Comparison of ENCODE assay signal across 15 mouse cellular contexts in the genomic region with DNA sequence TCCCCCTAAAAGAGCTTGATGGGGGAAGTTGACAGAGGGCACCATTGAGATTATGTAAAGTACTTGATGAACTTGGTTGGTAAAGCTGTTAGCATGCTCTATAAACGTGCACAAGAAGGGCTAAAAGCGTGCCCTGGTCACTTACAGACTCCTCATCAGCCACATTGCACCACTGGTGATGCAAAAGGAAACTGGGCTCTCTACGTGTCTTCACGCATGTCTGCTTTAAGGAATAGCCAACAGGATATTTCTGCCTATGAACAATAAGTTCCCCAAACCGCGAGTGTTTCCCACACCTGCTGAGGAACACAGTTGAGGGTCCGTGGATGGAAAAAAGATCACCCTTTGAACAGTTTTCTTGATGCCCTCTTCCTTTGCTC. TPM values are rescaled to one million over a fixed set of nuclear protein-coding genes. Genes with fewer than 3 reads are reported as not detected.
DNase-seq lines count a peak whose midpoint lies in the region; ATAC-seq and TF ChIP-seq lines count a peak whose summit lies in the region.
"Had no signal": no experiment of that assay in that cellular context is flagged by ENCODE, and none has a peak within 500 bp of the region (broad histone marks: within the 10 kb centered on the region; RNA-seq: fewer than 3 reads in every experiment).

No protein-coding gene starts in this region.

- intact Hi-C loops in heart, adult 2 months (cut with DNase I), result loop anchor here (5.0 kb wide), 1 partner anchor 84 kb away; no protein-coding TSS in a partner anchor

- no peak for TF ChIP-seq CTCF in heart, adult 2 months (IDR thresholded peaks at IDR 0.05)

- H3K27ac ChIP-seq in heart, embryonic 14.5 days (replicated peaks in 1 of 2; ENCODE audit: control insufficient read depth in 1 of 2, insufficient read depth in 1 of 2, low read depth in 2 of 2, low read length in 2 of 2), result no peak overlapping the region
- H3K27ac ChIP-seq in heart, adult 2 months, result no peak overlapping the region
- peak overlapping the region; percentile 5; the same call in 1 of the 2 replicates for H3K27ac ChIP-seq in lung, embryonic 15.5 days
- H3K27ac ChIP-seq: embryonic facial prominence, embryonic 13.5 days; stomach, embryonic 15.5 days had no signal

- no peak for TF ChIP-seq EP300 in heart, adult 2 months (IDR thresholded peaks at IDR 0.05; ENCODE audit: insufficient read depth, low read depth, low read length)

- no peak for DNase-seq in heart, adult 2 months
- no peak for DNase-seq in lung, postnatal 14 days
- DNase-seq in natural killer cell, adult 2 months (ENCODE audit: low spot score in 2 of 2), result no peak
- DNase-seq in urinary bladder, postnatal 36 days (ENCODE audit: low spot score in 2 of 2), result no peak
- DNase-seq: cerebellum, adult 9-10 months; heart, postnatal 36 days; kidney, postnatal 14 days had no signal

- no peak overlapping the region for H3ac ChIP-seq in myocyte (ENCODE audit: control insufficient read depth, insufficient read length)

- no peaks in the 10 kb centered on the region for H3K36me3 ChIP-seq in heart, embryonic 14.5 days (ENCODE audit: control insufficient read depth, insufficient read depth, low read length)
- H3K36me3 ChIP-seq in heart, adult 2 months (ENCODE audit: control insufficient read depth, insufficient read depth, low read length), result 0 out of 2 replicates have a peak, but pooled peaks cover 2% of the 10 kb centered on the region
- no peaks in the 10 kb centered on the region for H3K36me3 ChIP-seq in lung, embryonic 15.5 days
- no peaks in the 10 kb centered on the region for H3K36me3 ChIP-seq in myocyte (ENCODE audit: control insufficient read depth, insufficient read depth)
- H3K36me3 ChIP-seq: embryonic facial prominence, embryonic 13.5 days; stomach, embryonic 15.5 days had no signal

- H3K9ac ChIP-seq in heart, embryonic 14.5 days (ENCODE audit: low read length), result no peak overlapping the region
- H3K9ac ChIP-seq in heart, adult 2 months (ENCODE audit: low read depth, low read length), result no peak overlapping the region
- H3K9ac ChIP-seq in lung, embryonic 15.5 days, result no peak overlapping the region
- H3K9ac ChIP-seq: embryonic facial prominence, embryonic 13.5 days; stomach, embryonic 15.5 days had no signal

- H3K27me3 ChIP-seq in heart, embryonic 14.5 days (ENCODE audit: control insufficient read depth, insufficient read depth, low read length), result no peaks in the 10 kb centered on the region
- peaks cover 1% of the 10 kb centered on the region; the same call in 1 of the 2 replicates for H3K27me3 ChIP-seq in heart, adult 2 months (ENCODE audit: control insufficient read depth, insufficient read depth, low read length)
- no peaks in the 10 kb centered on the region for H3K27me3 ChIP-seq in lung, embryonic 15.5 days
- H3K27me3 ChIP-seq in myocyte (ENCODE audit: control insufficient read depth, insufficient read depth, insufficient read length), result no peaks in the 10 kb centered on the region
- H3K27me3 ChIP-seq: stomach, embryonic 15.5 days had no signal

- H3K4me3 ChIP-seq in heart, embryonic 14.5 days (ENCODE audit: control insufficient read depth in 1 of 2, insufficient read depth in 1 of 2, low read depth in 1 of 2, low read length in 2 of 2), result no peak overlapping the region
- no peak overlapping the region for H3K4me3 ChIP-seq in heart, adult 2 months
- no peak overlapping the region for H3K4me3 ChIP-seq in lung, embryonic 15.5 days
- H3K4me3 ChIP-seq in myocyte, result no peak overlapping the region
- H3K4me3 ChIP-seq: embryonic facial prominence, embryonic 13.5 days; stomach, embryonic 15.5 days had no signal

- H3K4me1 ChIP-seq in heart, embryonic 14.5 days (ENCODE audit: control insufficient read depth in 2 of 2, insufficient read depth in 2 of 2, low read length in 2 of 2), result peaks cover 4 to 14% of the 10 kb centered on the region in 2 experiments; a peak in 3 of 4 replicates
- H3K4me1 ChIP-seq in heart, adult 2 months (ENCODE audit: control insufficient read depth, insufficient read depth, low read length), result peaks cover under 1% of the 10 kb centered on the region
- peaks cover 25% of the 10 kb centered on the region for H3K4me1 ChIP-seq in lung, embryonic 15.5 days

- 70% methylated on average over 7 of the region's 7 CpGs for WGBS in heart, embryonic 14.5 days
- 68% methylated on average over 7 of the region's 7 CpGs for WGBS in heart, adult 2 months
- WGBS in lung, embryonic 15.5 days, result 55% methylated on average over 7 of the region's 7 CpGs

- no peak for ATAC-seq in heart, embryonic 14.5 days (ENCODE audit: insufficient number of reproducible peaks, insufficient read depth, low FRiP score, low read depth)
- no peak for ATAC-seq in lung, embryonic 15.5 days (ENCODE audit: borderline replicate concordance, extremely low read depth, low FRiP score, low TSS enrichment)
- peak; percentile 52 for ATAC-seq in granulocyte monocyte progenitor cell, adult 5-6 weeks (replicated peaks; ENCODE audit: poor library complexity, severe bottlenecking)

- TF ChIP-seq POLR2A in heart, adult 2 months (IDR thresholded peaks at IDR 0.05; ENCODE audit: insufficient read depth, low read depth, low read length), result no peak
- TF ChIP-seq POLR2A in myocyte (IDR thresholded peaks at IDR 0.05; ENCODE audit: insufficient read length, low read depth), result no peak

- no peaks in the 10 kb centered on the region for H3K9me3 ChIP-seq in heart, embryonic 14.5 days (ENCODE audit: control insufficient read depth, low read length)
- H3K9me3 ChIP-seq in lung, embryonic 15.5 days, result no peaks in the 10 kb centered on the region
- H3K9me3 ChIP-seq: embryonic facial prominence, embryonic 13.5 days; stomach, embryonic 15.5 days had no signal

- peak overlapping the region; percentile 34; the same call in 1 of the 2 replicates for H3K4me2 ChIP-seq in heart, embryonic 14.5 days (ENCODE audit: low read length)
- H3K4me2 ChIP-seq in lung, embryonic 15.5 days, result peak overlapping the region; percentile 19; the same call in 1 of the 2 replicates
- H3K4me2 ChIP-seq in myocyte (ENCODE audit: low read depth), result peak overlapping the region; percentile 94

- no peaks in the 10 kb centered on the region for H3K79me2 ChIP-seq in heart, adult 2 months (replicated peaks; ENCODE audit: control insufficient read depth, insufficient read depth, low read length)
- H3K79me2 ChIP-seq in myocyte (ENCODE audit: control insufficient read depth, insufficient read depth), result peaks cover 20% of the 10 kb centered on the region

TF ChIP-seq in myocyte, 11 proteins besides CTCF, POLR2A, EP300 and RAD21:
- TF ChIP-seq MYOG (IDR thresholded peaks at IDR 0.05; ENCODE audit: control insufficient read depth in 1 of 3, insufficient read depth in 1 of 3, insufficient read length in 2 of 3, low read depth in 2 of 3) (no peak), MAX (IDR thresholded peaks at IDR 0.05; ENCODE audit: low read depth) (no peak), MYOD1 (IDR thresholded peaks at IDR 0.05; ENCODE audit: control insufficient read depth in 1 of 3, insufficient read length in 2 of 3, low read depth in 2 of 3) (no peak), E2F4 (IDR thresholded peaks at IDR 0.05; ENCODE audit: insufficient read depth) (no peak), TCF3 (IDR thresholded peaks at IDR 0.05; ENCODE audit: insufficient read length, low read depth) (no peak), SRF (IDR thresholded peaks at IDR 0.05; ENCODE audit: control insufficient read depth, insufficient read length, low read depth) (no peak), CEBPB (IDR thresholded peaks at IDR 0.05; ENCODE audit: insufficient read depth, poor library complexity, severe bottlenecking) (no peak), REST (IDR thresholded peaks at IDR 0.05; ENCODE audit: insufficient read depth, insufficient read length) (no peak), TCF12 (IDR thresholded peaks at IDR 0.05; ENCODE audit: insufficient read depth, poor library complexity, severe bottlenecking) (no peak), POLR2AphosphoS2 (IDR thresholded peaks at IDR 0.05; ENCODE audit: insufficient read length, low read depth) (no peak), USF1 (IDR thresholded peaks at IDR 0.05; ENCODE audit: low read depth) (no peak)

RNA-seq across cellular contexts. Expression of a gene that starts 1.7 kb away (rescaled TPM):
- polyA plus RNA-seq in heart, embryonic 14.5 days (2014; fragmentation: Nextera tagmentation; extraction: Ambion mirVana), result 6.8 and 6.9 TPM in 2 replicates
- 10 to 100 TPM; 23.5 to 29.6 TPM for total RNA-seq in heart, adult 2 months (2021)
- polyA plus RNA-seq in heart, adult 2 months (2012; rRNA removed), result 22.4 and 23.9 TPM in 2 replicates
- 21.7 and 26.4 TPM in 2 replicates for polyA plus RNA-seq in lung, embryonic 15.5 days (2015; fragmentation: Nextera tagmentation; extraction: Ambion mirVana)
- 1.1 and 7.2 TPM in 2 replicates for total RNA-seq in granulocyte monocyte progenitor cell, adult 5-6 weeks (2014; fragmentation: Nextera tagmentation)
- 0.26 and 2.3 TPM in 2 replicates for total RNA-seq in granulocyte monocyte progenitor cell, adult 5-6 weeks (2017)
- polyA plus RNA-seq in myocyte (2012; fragmentation: generic; extraction: Trizol), result 3.6 TPM

RNA-seq across cellular contexts. Expression of a gene that starts 51.1 kb away (rescaled TPM):
- not detected in 2 replicates for polyA plus RNA-seq in heart, embryonic 14.5 days (2014; fragmentation: Nextera tagmentation; extraction: Ambion mirVana)
- not detected for total RNA-seq in heart, adult 2 months (2021)
- not detected in 2 replicates for polyA plus RNA-seq in heart, adult 2 months (2012; rRNA removed)
- polyA plus RNA-seq in lung, embryonic 15.5 days (2015; fragmentation: Nextera tagmentation; extraction: Ambion mirVana), result not detected in 2 replicates
- total RNA-seq in granulocyte monocyte progenitor cell, adult 5-6 weeks (2014; fragmentation: Nextera tagmentation), result not detected in 2 replicates
- not detected in 2 replicates for total RNA-seq in granulocyte monocyte progenitor cell, adult 5-6 weeks (2017)
- polyA plus RNA-seq in myocyte (2012; fragmentation: generic; extraction: Trizol), result not detected
- total RNA-seq: adrenal gland, postnatal 4 days; heart, postnatal 36 days; left cerebral cortex, postnatal 14 days had no signal
- polyA plus RNA-seq: embryonic facial prominence, embryonic 13.5 days; stomach, embryonic 15.5 days had no signal

Comparison
In these comparisons a context has a peak if more than half of its experiments do, and no peak if none do; other contexts are left out.
1. H3K4me2 ChIP-seq: peak in every context shown above with its lines; median percentile 94 in myocyte; 34 in heart, embryonic 14.5 days; 19 in lung, embryonic 15.5 days.